Mouse (Mus musculus) mouse trophoblast stem cell (cell line): ENCODE data around the gene Camta1.

Experiments used
- in situ Hi-C, 2 experiments: fragments of 300-500 bp; cut with MseI, MboI; formaldehyde crosslinking; loops; 2 replicates in 1 of 2; 3 replicates in 1 of 2; pipeline ENCODE4 v1.15.1; 2025

Camta1 gene

GRCm38 (mm10) chr4:151604907-151605306 is 256.8 kb downstream of the Camta1 start:
- in situ Hi-C loops, result loop anchor here in 1 of 2 experiments (5.0 to 10.0 kb wide), 2 partner anchors 37 to 150 kb away; no protein-coding TSS in a partner anchor

GRCm38 (mm10) chr4:151604481-151604880 is 257.2 kb downstream of the Camta1 start:
- in situ Hi-C loops, result loop anchor here in 1 of 2 experiments (10.0 kb wide), 1 partner anchor 150 kb away; no protein-coding TSS in a partner anchor

- in situ Hi-C loops, result loop anchor here in 1 of 2 experiments (10.0 kb wide), 1 partner anchor 151 kb away; no protein-coding TSS in a partner anchor
Observed at GRCm38 (mm10) chr4:151603586-151603985, 258.1 kb downstream of the Camta1 start.

GRCm38 (mm10) chr4:151595116-151595515 is 266.6 kb downstream of the Camta1 start:
- in situ Hi-C loops, result no loop called here

GRCm38 (mm10) chr4:151593042-151593441 is 268.6 kb downstream of the Camta1 start:
- in situ Hi-C loops, result no loop called here

- in situ Hi-C loops, result no loop called here
Observed at GRCm38 (mm10) chr4:151586074-151586473, 275.6 kb downstream of the Camta1 start.

- in situ Hi-C loops, result no loop called here
Observed at GRCm38 (mm10) chr4:151577961-151578360, 283.7 kb downstream of the Camta1 start.

GRCm38 (mm10) chr4:151576291-151577108 is 285.2 kb downstream of the Camta1 start:
- in situ Hi-C loops, result no loop called here

- in situ Hi-C loops, result no loop called here
Observed at GRCm38 (mm10) chr4:151572716-151573115, 289.0 kb downstream of the Camta1 start.

GRCm38 (mm10) chr4:151569586-151569985 is 292.1 kb downstream of the Camta1 start:
- in situ Hi-C loops, result no loop called here

GRCm38 (mm10) chr4:151568887-151569286 is 292.8 kb downstream of the Camta1 start:
- in situ Hi-C loops, result no loop called here

- in situ Hi-C loops, result no loop called here
Observed at GRCm38 (mm10) chr4:151567105-151567504, 294.6 kb downstream of the Camta1 start.

- in situ Hi-C loops, result no loop called here
Observed at GRCm38 (mm10) chr4:151555505-151555904, 306.2 kb downstream of the Camta1 start.

- in situ Hi-C loops, result no loop called here
Observed at GRCm38 (mm10) chr4:151549523-151549922, 312.2 kb downstream of the Camta1 start.

- in situ Hi-C loops, result no loop called here
Observed at GRCm38 (mm10) chr4:151545452-151545851, 316.2 kb downstream of the Camta1 start.

- in situ Hi-C loops, result no loop called here
Observed at GRCm38 (mm10) chr4:151544191-151544590, 317.5 kb downstream of the Camta1 start.

GRCm38 (mm10) chr4:151540546-151540945 is 321.1 kb downstream of the Camta1 start:
- in situ Hi-C loops, result no loop called here

GRCm38 (mm10) chr4:151539881-151540280 is 321.8 kb downstream of the Camta1 start:
- in situ Hi-C loops, result no loop called here

- in situ Hi-C loops, result no loop called here
Observed at GRCm38 (mm10) chr4:151539167-151539525, 322.5 kb downstream of the Camta1 start.

GRCm38 (mm10) chr4:151538446-151539166 is 323.1 kb downstream of the Camta1 start:
- in situ Hi-C loops, result no loop called here

- in situ Hi-C loops, result no loop called here
Observed at GRCm38 (mm10) chr4:151535916-151536450, 325.7 kb downstream of the Camta1 start.

- in situ Hi-C loops, result no loop called here
Observed at GRCm38 (mm10) chr4:151533451-151533850, 328.2 kb downstream of the Camta1 start.
